Mouse (Mus musculus) cerebellum, adult 9-11 months (tissue): ENCODE measurements around the gene Ptprc.

ENCODE experiments used
- DNase-seq: peaks from one replicate; pipeline ENCODE4 v3.0.0; 2022

The Ptprc gene

GRCm38 (mm10) chr1:138145571-138145970, 29.9 kb downstream of the Ptprc start:
- no peak for DNase-seq

- no peak for DNase-seq
Observed at GRCm38 (mm10) chr1:138145148-138145547, 30.4 kb downstream of the Ptprc start.

- no peak for DNase-seq
Observed at GRCm38 (mm10) chr1:138144365-138144764, 31.1 kb downstream of the Ptprc start.

GRCm38 (mm10) chr1:138140769-138141168, 34.7 kb downstream of the Ptprc start:
- DNase-seq = no peak

GRCm38 (mm10) chr1:138137696-138138095, 37.8 kb downstream of the Ptprc start:
- DNase-seq = no peak

GRCm38 (mm10) chr1:138137024-138137577, 38.4 kb downstream of the Ptprc start:
- DNase-seq = no peak

- no peak for DNase-seq
Observed at GRCm38 (mm10) chr1:138136373-138136779, 39.1 kb downstream of the Ptprc start.

GRCm38 (mm10) chr1:138135637-138136372, 39.7 kb downstream of the Ptprc start:
- no peak for DNase-seq

- DNase-seq = no peak
Observed at GRCm38 (mm10) chr1:138135117-138135516, 40.4 kb downstream of the Ptprc start.

GRCm38 (mm10) chr1:138134324-138134723, 41.2 kb downstream of the Ptprc start:
- no peak for DNase-seq

- DNase-seq = no peak
Observed at GRCm38 (mm10) chr1:138131739-138132138, 43.8 kb downstream of the Ptprc start.

GRCm38 (mm10) chr1:138130145-138130544, 45.4 kb downstream of the Ptprc start:
- no peak for DNase-seq

- DNase-seq = no peak
Observed at GRCm38 (mm10) chr1:138126843-138127242, 48.7 kb downstream of the Ptprc start.

- DNase-seq = no peak
Observed at GRCm38 (mm10) chr1:138125281-138125680, 50.2 kb downstream of the Ptprc start.

- DNase-seq = no peak
Observed at GRCm38 (mm10) chr1:138123866-138124265, 51.6 kb downstream of the Ptprc start.

- no peak for DNase-seq
Observed at GRCm38 (mm10) chr1:138119895-138120294, 55.6 kb downstream of the Ptprc start.

- DNase-seq = no peak
Observed at GRCm38 (mm10) chr1:138093219-138093618, 82.3 kb downstream of the Ptprc start.

- DNase-seq = no peak
Observed at GRCm38 (mm10) chr1:138085810-138086209, 89.7 kb downstream of the Ptprc start.

GRCm38 (mm10) chr1:138083707-138084106, 91.8 kb downstream of the Ptprc start:
- DNase-seq = no peak

GRCm38 (mm10) chr1:138080308-138080707, 95.2 kb downstream of the Ptprc start:
- DNase-seq = no peak

GRCm38 (mm10) chr1:138044196-138044945, 131.1 kb downstream of the Ptprc start:
- DNase-seq = peak; percentile 67

GRCm38 (mm10) chr1:138040556-138040955, 135.0 kb downstream of the Ptprc start:
- no peak for DNase-seq

GRCm38 (mm10) chr1:138039201-138039600, 136.3 kb downstream of the Ptprc start:
- no peak for DNase-seq

- no peak for DNase-seq
Observed at GRCm38 (mm10) chr1:138037484-138037883, 138.0 kb downstream of the Ptprc start.
